Mouse (Mus musculus) olfactory bulb, adult 2 months (tissue): ENCODE data around the gene Plaur.

Experiments
- CTCF ChIP-seq: fragments of 200-500 bp; IDR thresholded peaks from 2 replicates; pipeline ENCODE4 v1.5.1; 2012; ENCODE audit warnings: low read depth, mild to moderate bottlenecking, low read length, moderate library complexity; ENCODE audit not compliant: insufficient read depth
- POLR2A ChIP-seq: fragments of 200-500 bp; IDR thresholded peaks from 2 replicates; pipeline ENCODE4 v1.6.1; 2012; ENCODE audit warnings: mild to moderate bottlenecking, low read depth, low read length, moderate library complexity; ENCODE audit not compliant: insufficient read depth

GRCm38 (mm10) chr7:24470356-24470755 lies 8.1 kb downstream of the Plaur start:
- TF ChIP-seq CTCF (no peak), POLR2A (no peak)
